Mouse (Mus musculus) heart, embryonic 16.5 days (tissue): ENCODE results near the gene Rab44. TPM values are rescaled to one million over a fixed set of nuclear protein-coding genes. Genes with fewer than 3 reads are reported as not detected.

Experiments used
- ATAC-seq: fragments of 200-750 bp; cut with Nextera tagmentation; replicated peaks from 2 replicates; pipeline ENCODE4 v1.8.0; 2017; ENCODE audit warnings: moderate number of reproducible peaks; ENCODE audit not compliant: insufficient read depth, low FRiP score; ENCODE audit errors: extremely low read depth
- H3K27ac ChIP-seq: fragments of 300-500 bp; sonication (generic); 2 replicates; pipeline ENCODE4 v1.5.1; 2014; ENCODE audit warnings: mild to moderate bottlenecking, low read length, control low read depth, moderate library complexity
- H3K27me3 ChIP-seq: fragments of 300-500 bp; sonication (generic); 2 replicates; pipeline ENCODE4 v1.6.1; 2014; ENCODE audit warnings: low read length, mixed read lengths; ENCODE audit not compliant: control insufficient read depth, insufficient read depth
- H3K36me3 ChIP-seq: fragments of 300-500 bp; sonication (generic); 2 replicates; pipeline ENCODE4 v1.6.1; 2014; ENCODE audit not compliant: control insufficient read depth, insufficient read depth
- H3K4me1 ChIP-seq: fragments of 300-500 bp; sonication (generic); 2 replicates; pipeline ENCODE4 v1.6.1; 2014; ENCODE audit warnings: low read length, mixed read lengths; ENCODE audit not compliant: control insufficient read depth, insufficient read depth
- H3K4me2 ChIP-seq: fragments of 300-500 bp; sonication (generic); 2 replicates; pipeline ENCODE4 v1.6.1; 2014; ENCODE audit warnings: low read depth, mild to moderate bottlenecking, control low read depth, low read length
- H3K4me3 ChIP-seq: fragments of 300-500 bp; sonication (generic); 2 replicates; pipeline ENCODE4 v1.5.1; 2014; ENCODE audit warnings: mild to moderate bottlenecking, control low read depth, low read length
- H3K9ac ChIP-seq: fragments of 300-500 bp; sonication (generic); 2 replicates; pipeline ENCODE4 v1.6.1; 2014; ENCODE audit warnings: low read length, control low read depth
- H3K9me3 ChIP-seq: fragments of 300-500 bp; sonication (generic); replicated peaks from 2 replicates; pipeline ENCODE4 v1.6.1; 2016; ENCODE audit warnings: low read length; ENCODE audit not compliant: control insufficient read depth
- WGBS: fragments of 180-500 bp; shearing (Covaris S2); extraction: QIAGEN DNeasy Blood & Tissue Kit; methylation state at CpG from one replicate; pipeline ENCODE4 v1.1.7; 2014; 5-methylcytosine and 5-hydroxymethylcytosine counted together
- polyA plus RNA-seq: library from polyadenylated mRNA; unstranded; fragments of >200 nt; fragmentation: Nextera tagmentation; extraction: Ambion mirVana; gene quantifications from 2 replicates; pipeline ENCODE4 v1.2.1, GENCODE M21; 2015

Gene Rab44
- polyA plus RNA-seq, 1 experiment from 2014 or later, result 4.4 TPM

DNA sequence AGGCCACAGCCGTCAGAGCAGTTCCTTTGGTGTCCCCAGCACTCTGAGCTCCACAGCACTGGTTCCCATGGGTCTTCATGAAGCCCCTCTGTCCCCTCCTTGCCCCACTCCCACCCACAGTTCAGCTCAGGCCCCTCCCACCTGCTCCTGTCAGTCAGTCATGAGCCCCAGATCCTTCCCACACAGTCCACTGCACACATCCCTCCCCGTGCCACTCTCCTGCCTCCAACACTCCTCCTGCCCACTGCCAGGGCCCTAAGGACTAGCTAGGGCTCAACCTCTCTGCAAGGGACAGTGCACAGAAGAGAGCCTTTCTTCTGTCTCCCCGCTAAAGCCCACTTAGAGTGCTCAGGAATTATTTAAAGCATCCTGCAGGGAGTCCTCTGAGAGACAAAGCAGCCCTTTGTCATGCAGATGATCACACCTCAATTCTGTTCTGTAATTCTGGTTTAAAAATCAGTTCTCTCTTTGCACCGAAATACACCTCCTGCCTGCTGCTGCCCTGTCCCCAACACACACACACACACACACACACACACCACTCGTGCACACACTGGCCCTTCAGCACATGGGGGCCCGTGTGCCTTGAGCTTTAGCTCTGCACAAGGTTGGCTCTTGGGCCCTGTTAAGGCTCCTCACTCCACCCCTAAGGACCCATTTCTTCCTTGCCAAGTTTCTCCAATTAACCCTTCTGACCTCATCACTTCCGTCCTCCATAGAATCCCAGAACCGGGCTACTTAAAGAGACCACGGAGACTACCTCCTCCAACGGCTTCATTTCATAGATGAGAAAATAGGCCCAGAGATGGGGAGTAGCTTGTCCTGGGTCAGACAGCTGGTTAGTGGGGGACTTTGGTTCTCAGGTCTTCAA lies 73.3 kb downstream of the Rab44 start:
- H3K9ac ChIP-seq, result no peak overlapping the region
- no peaks in the 10 kb centered on the region for H3K36me3 ChIP-seq
- no peak for ATAC-seq
- no peak overlapping the region for H3K4me2 ChIP-seq
- H3K9me3 ChIP-seq, result no peaks in the 10 kb centered on the region
- 44% methylated on average over 10 of the region's 10 CpGs for WGBS
- no peak overlapping the region for H3K27ac ChIP-seq
- no peak overlapping the region for H3K4me3 ChIP-seq
- H3K4me1 ChIP-seq, result peaks cover 2% of the 10 kb centered on the region; the same call in 1 of the 2 replicates
- no peaks in the 10 kb centered on the region; the same call in 1 of the 2 replicates for H3K27me3 ChIP-seq

DNA sequence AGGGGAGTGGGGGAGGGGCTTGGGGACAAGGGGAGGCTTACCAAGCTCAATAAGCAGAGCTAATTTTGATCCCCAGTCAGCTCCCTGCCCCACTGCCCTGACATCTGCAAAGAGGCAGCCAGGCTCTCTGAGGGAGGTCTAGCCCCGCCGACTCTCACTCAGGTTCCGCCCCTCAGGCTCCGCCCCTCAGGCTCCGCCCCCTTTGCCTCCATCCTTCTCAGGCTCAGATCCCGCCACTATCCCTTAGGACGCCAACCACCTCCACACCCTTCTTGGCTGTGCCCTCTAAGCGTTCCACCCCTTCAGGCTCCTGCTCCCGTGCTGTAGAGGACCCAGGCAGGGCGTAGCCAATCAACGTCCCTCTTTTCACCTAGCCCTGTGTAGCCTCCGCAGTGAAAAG lies 75.0 kb downstream of the Rab44 start:
- peak overlapping the region; percentile 11; the same call in 1 of the 2 replicates for H3K9ac ChIP-seq
- peak; percentile 33; the same call in 1 of the 2 replicates for ATAC-seq
- H3K4me1 ChIP-seq, result peaks cover 2% of the 10 kb centered on the region; the same call in 1 of the 2 replicates
- H3K4me3 ChIP-seq, result peak overlapping the region; percentile 29
- H3K27ac ChIP-seq, result no peak overlapping the region
- H3K9me3 ChIP-seq, result no peaks in the 10 kb centered on the region
- H3K4me2 ChIP-seq, result peak overlapping the region; percentile 58
- H3K27me3 ChIP-seq, result no peaks in the 10 kb centered on the region; the same call in 1 of the 2 replicates
- WGBS, result 7% methylated on average over 12 of the region's 12 CpGs
- H3K36me3 ChIP-seq, result no peaks in the 10 kb centered on the region

DNA sequence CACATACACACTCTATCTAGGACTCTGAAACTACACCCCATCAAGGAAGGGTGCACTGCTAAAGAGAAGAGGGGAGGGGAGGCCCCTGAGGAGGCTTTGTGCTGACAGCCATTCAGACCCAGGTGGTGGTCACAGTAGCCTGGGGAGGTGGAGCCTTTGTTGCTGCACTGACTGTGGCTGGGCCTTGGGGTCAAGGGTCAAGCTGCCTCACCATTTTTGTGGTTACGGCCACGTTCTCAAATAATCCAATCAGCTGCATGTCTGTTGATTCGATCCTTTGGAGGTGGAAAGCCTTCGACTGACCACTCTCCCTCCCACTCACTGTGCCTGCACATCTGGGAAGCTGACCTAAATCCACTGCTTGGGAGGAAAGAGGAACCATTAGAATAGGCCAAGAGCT lies 81.6 kb downstream of the Rab44 start:
- Histone ChIP-seq H3K27me3 (no peaks in the 10 kb centered on the region), H3K27ac (no peak overlapping the region), H3K9ac (no peak overlapping the region), H3K9me3 (no peaks in the 10 kb centered on the region), H3K4me1 (no peaks in the 10 kb centered on the region), H3K36me3 (no peaks in the 10 kb centered on the region), H3K4me2 (no peak overlapping the region), H3K4me3 (no peak overlapping the region)
- WGBS, result 63% methylated on average over 4 of the region's 4 CpGs
- no peak for ATAC-seq

Other genes starting within 250 kb of the Rab44 start
- 0.40 and 0.43 TPM in 2 replicates for gene 4930539E08Rik, start 198.8 kb upstream of the Rab44 start, polyA plus RNA-seq
- gene Pxt1, start 170.3 kb upstream of the Rab44 start, polyA plus RNA-seq, result 0.24 TPM in 1 of 2 replicates, not detected in the other
- gene Kctd20, start 162.2 kb upstream of the Rab44 start, polyA plus RNA-seq, result 56.8 and 59.2 TPM in 2 replicates
- gene Stk38, start 106.2 kb upstream of the Rab44 start, polyA plus RNA-seq, result 84.6 and 90.4 TPM in 2 replicates
- 323 and 367 TPM in 2 replicates for gene Srsf3, start 81.5 kb upstream of the Rab44 start, polyA plus RNA-seq
- gene Cdkn1a, start 23.2 kb upstream of the Rab44 start, polyA plus RNA-seq, result 70.1 and 70.7 TPM in 2 replicates
- 13.3 and 14.1 TPM in 2 replicates for gene Cpne5, start 124.0 kb downstream of the Rab44 start, polyA plus RNA-seq
- 101 and 104 TPM in 2 replicates for gene Ppil1, start 150.0 kb downstream of the Rab44 start, polyA plus RNA-seq
- gene BC004004, start 154.6 kb downstream of the Rab44 start, polyA plus RNA-seq, result 95.4 and 96.8 TPM in 2 replicates
- gene Pi16, start 203.5 kb downstream of the Rab44 start, polyA plus RNA-seq, result 3.5 and 4.0 TPM in 2 replicates
- 220 and 273 TPM in 2 replicates for gene Mtch1, start 233.8 kb downstream of the Rab44 start, polyA plus RNA-seq
- gene Fgd2, start 246.8 kb downstream of the Rab44 start, polyA plus RNA-seq, result 4.8 and 4.9 TPM in 2 replicates